Mouse (Mus musculus) retina, embryonic 14.5 days (tissue): ENCODE data around the gene Snx29.

ENCODE experiments used
- DNase-seq: peaks from one replicate; pipeline ENCODE4 v3.0.0-alpha.2; 2015; ENCODE audit warnings: low spot score

Snx29 gene

GRCm38 (mm10) chr16:11407932-11408620, 85.4 kb downstream of the Snx29 start:
- no peak for DNase-seq

DNA sequence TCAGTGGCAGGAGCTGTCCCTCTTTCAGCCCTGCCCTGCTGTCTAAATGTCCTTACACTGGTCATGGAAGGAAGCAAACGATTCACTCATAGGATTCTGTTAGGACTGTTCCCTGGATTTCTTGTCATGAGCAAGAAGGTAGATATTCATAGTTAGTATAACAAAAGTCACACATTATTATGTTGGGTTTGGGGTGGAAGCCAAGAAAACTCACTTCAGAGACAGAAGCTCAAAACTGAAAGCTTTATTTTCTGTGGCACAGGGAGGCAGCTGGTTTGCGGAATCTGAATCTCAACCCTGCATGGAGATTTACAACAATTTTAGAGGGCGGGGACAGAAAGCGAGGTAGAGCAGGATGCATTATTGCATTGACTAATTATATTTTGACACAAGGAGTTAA, 86.0 kb downstream of the Snx29 start:
- no peak for DNase-seq

- no peak for DNase-seq
These were observed 91.9 kb downstream of the Snx29 start for GRCm38 (mm10) chr16:11414631-11415030.

DNA sequence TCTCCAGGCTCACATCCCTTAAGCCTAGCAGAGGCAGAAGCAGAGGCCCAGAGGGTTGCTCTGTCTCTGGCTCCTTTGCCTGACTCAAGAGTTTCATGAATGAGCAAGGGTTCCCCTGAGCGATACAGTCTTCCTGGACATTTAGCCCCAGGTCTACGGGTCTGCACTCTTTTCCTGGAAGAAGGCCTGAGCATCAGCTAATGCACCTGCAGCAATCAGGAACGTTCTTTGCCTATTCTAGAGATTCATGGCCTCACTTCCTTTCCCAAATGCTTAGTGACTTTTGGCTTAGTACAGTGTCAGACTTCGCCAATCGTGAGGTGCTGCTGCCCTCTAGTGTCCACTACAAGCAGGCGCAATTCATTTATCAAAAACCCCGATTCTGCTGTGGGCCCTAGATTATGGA, 95.5 kb downstream of the Snx29 start:
- peak; percentile 91 for DNase-seq

GRCm38 (mm10) chr16:11420311-11421080, 97.8 kb downstream of the Snx29 start:
- no peak for DNase-seq

- DNase-seq, result no peak
These were observed 99.5 kb downstream of the Snx29 start for GRCm38 (mm10) chr16:11422165-11422564.

DNA sequence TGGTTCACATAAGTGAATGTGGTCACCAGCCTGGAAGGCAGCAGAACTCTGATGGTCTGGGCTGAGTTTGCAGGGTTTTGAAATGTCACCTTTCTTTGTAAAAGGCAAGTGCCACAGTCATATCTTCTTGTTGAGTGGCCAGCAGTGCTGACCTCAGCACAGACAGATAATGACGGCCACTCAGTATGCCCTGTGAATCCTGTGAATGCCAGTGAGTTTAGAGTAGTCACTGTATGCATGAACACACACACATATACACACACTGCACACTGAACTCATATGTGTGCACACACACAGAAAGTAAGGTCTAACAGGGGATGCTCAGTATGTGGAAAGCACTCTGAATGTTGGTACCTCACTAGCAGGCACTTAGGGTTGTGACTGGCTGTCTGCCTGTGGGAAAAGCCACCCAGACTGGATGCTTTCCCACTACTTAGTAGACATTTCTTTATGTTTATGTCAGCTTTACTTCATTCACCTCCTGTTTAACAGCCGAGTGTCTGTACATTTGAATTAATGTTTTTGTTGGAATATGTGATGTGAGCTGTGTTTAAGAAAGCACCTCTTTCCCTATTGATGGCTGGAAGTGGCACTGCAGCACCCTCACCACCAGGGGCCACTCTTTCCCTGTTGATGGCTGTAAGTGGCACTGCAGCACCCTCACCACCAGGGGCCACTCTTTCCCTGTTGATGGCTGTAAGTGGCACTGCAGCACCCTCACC, 100.3 kb downstream of the Snx29 start:
- DNase-seq, result no peak

DNA sequence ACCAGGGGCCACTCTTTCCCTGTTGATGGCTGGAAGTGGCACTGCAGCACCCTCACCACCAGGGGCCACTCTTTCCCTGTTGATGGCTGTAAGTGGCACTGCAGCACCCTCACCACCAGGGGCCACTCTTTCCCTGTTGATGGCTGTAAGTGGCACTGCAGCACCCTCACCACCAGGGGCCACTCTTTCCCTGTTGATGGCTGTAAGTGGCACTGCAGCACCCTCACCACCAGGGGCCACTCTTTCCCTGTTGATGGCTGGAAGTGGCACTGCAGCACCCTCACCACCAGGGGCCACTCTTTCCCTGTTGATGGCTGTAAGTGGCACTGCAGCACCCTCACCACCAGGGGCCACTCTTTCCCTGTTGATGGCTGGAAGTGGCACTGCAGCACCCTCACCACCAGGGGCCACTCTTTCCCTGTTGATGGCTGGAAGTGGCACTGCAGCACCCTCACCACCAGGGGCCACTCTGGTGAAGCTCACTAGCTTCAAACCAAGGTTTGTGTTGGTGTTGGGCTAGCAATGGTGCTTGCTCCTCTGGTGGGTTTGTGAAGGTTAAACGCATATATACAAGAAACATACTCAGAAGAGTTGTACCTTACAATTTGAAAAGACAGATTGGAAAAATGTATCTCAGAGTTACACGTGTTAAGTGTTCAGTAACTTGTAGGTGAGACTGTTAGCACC, 101.0 kb downstream of the Snx29 start:
- peak; percentile 43 for DNase-seq

DNA sequence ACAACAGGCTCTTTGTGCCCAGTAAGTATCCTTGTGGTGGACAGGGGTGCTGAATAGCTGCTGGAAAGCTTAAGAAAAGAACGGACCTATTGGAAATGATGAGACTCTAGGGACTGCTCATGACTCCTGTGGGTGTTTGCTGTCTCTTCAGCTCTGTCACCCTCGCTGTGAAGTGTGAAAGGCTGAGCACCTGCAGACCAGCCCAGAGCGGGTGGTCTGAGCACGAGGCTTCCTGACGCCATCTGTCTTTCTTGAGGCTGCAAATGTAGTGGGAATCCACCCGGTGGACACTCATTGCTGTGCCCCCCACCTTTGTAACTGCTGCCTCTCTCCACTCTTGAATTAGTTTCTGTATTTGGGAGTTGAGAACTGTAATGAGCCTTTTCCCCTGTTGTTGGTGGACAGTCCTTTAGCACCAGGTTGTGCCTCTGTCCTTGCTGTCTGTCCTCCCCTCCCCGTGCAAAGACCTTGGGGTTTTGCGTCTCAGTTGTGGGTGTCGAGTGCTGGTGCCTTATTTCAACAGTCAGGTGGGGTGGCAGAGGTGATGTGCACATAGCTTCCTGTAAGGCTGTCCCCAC, 101.9 kb downstream of the Snx29 start:
- DNase-seq, result no peak

DNA sequence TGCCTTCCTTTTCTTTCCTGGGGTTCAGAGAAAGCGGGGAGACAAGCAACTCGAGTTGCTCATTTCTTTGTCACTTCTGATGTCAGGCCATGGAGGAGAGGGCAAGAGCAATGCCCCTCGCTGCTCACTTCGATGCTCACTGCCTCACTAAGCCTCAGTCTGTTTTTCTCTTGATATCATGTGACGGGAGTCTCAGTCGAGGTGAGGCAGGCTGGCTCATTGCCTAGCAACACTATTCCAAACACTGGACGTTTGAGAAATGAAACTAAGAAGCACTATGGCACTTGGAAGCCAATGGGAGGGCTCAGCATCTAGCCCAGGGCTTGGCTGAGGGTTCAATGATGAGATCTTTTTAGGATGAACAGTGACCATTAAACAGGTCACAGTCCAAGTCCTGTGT, 102.6 kb downstream of the Snx29 start:
- no peak for DNase-seq

DNA sequence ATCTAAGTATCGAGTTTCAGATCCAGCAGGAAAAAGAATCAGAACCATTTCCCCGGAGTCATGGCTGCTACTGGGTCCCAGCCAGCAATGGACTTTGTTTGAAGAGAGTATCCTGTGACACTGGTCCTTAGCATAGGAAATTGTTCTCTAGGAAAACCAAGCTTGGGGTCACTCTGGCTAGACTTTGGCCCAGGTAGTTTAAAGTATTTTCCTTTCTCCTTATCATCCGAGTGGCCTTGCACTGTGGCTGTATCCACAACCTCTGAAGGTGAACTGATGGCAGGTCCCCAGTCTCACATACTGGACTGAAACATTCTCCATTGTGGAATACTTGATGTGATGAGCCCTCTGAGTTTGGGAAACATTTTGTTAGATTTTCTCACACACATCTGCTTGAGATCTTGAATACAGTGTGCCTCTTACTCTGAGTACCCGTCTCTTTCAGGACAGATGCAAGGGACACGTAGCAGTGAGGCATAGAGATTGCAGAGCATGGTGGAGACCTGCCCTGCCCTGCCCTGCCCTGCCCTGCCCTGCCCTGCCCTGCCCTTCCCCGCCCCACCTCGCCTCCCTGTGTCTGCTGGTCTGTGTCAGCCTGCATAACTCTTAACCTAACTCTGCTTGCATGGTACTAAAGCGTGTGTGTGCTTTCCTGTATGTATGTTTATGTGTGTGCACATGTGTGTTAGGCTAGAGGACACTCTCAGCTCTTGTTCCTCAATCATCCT, 104.3 kb downstream of the Snx29 start:
- DNase-seq, result no peak

GRCm38 (mm10) chr16:11429784-11430183, 107.1 kb downstream of the Snx29 start:
- no peak for DNase-seq

- no peak for DNase-seq
These were observed 107.8 kb downstream of the Snx29 start for GRCm38 (mm10) chr16:11430520-11430919.

GRCm38 (mm10) chr16:11433779-11434178, 111.1 kb downstream of the Snx29 start:
- DNase-seq, result no peak

DNA sequence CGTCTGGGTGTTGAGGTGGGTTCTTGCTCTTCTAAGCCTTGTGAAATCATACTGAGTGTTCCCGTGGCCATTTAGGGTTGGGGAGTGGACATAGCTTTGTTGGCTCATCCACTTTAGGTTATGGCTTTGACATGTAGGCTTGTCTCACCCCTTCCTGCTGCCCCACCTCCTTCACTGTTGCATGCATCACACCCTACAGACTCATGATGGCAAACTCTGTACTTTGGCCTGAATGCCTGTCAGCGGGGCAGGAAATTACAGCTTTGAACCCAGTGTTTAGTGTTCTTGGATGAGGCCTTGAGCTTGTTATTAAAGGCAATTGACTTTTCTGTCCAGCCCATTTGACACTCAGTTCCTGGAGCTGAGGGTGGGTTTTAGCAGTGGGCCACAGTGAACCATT, 114.9 kb downstream of the Snx29 start:
- DNase-seq, result no peak

DNA sequence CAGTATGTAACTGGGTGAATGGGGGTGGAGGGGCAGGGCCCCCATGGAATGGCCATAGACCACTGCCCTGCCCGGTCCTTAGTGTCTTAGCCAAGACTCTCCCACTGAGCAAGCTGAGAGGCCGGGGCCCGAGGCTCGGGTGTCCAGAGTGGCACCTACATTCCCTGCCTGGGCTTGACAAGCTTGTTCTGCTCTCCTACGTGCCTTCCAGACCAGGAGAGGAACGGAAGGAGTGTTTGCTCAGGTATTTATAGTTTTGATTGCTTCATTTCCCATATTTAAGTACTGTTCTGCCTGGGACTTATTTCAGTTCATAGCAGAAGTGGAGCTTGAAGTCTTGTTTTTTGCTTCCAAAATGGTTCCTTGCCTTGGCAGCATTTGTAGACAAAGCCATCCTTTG, 116.7 kb downstream of the Snx29 start:
- DNase-seq, result no peak

GRCm38 (mm10) chr16:11441616-11442015, 118.9 kb downstream of the Snx29 start:
- DNase-seq, result no peak

- DNase-seq, result no peak
These were observed 119.8 kb downstream of the Snx29 start for GRCm38 (mm10) chr16:11442534-11442933.

- no peak for DNase-seq
These were observed 121.9 kb downstream of the Snx29 start for GRCm38 (mm10) chr16:11444626-11445025.

DNA sequence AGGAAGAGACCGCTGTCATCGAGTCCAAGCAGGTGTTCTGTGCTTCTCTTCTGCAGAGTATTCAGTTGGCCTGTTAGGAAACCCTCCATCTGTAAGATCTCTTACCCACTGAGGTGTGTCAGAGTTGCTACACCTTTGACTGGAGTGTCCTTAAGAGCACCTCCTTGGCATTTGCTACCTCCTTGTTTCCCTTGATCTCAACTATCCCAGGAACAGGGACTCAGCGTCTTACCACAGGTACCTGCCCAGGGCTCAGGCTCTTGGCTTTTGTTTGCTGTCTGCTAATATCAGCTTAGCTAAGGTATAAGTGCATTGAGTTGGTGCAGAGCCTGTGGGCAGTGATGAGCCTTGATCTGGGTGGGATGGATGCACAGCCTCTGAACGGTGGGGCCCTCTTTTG, 124.3 kb downstream of the Snx29 start:
- DNase-seq, result no peak

DNA sequence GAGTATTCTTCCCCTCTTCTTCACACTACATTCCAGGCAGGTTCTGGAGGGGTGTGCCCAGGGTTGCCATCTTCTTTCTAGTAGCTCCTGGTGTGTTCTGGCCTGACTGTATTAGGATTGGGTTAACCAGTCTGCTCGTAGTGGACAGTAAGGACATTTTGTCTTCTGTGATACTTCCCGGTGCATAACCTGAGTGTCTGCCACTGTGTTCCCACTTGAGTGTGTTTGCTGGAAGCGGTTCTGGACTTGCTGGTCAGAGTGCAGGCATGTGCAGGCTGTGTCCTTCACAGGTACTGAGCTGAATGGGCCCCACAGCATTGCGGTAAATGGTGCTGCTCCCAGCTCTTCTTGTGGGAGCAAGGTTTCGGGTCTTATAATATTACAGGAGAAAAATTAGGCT, 125.2 kb downstream of the Snx29 start:
- no peak for DNase-seq
